27 mouse cellular contexts compared by ENCODE assay signal in the genomic region with DNA sequence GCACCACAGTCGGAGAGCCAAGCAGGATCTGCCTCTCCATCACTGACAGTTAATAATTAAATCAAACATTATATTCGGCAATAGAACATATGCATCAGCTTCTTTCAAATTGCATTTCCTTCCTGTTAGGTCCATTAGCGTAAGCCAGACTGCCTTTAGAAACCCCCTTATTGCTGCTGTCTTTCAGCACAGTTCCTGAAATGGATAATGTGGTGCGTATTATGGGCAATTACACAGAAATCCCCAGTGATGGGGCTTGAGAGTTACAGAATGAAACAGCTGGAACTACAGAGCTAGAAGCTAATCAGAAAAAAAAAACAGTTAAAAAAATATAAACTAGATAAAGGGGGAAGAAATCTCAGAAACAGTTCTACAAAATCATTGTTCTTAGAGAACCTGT.
A peak's percentile ranks its signal among the peaks of the same experiment; 100 is the strongest.
DNase-seq lines count a peak whose midpoint lies in the region; ATAC-seq and TF ChIP-seq lines count a peak whose summit lies in the region.
"Had no signal": no experiment of that assay in that cellular context is flagged by ENCODE, and none has a peak within 500 bp of the region (broad histone marks: within the 10 kb centered on the region; RNA-seq: fewer than 3 reads in every experiment).

No protein-coding gene starts in this region.

- H3K27me3 ChIP-seq in embryonic facial prominence, embryonic 11.5 days (ENCODE audit: control insufficient read depth, insufficient read depth, low read length): no peaks in the 10 kb centered on the region
- no peaks in the 10 kb centered on the region for H3K27me3 ChIP-seq in embryonic facial prominence, embryonic 10.5 days (replicated peaks; ENCODE audit: low read depth, poor library complexity, severe bottlenecking)
- no peaks in the 10 kb centered on the region for H3K27me3 ChIP-seq in lung, embryonic 14.5 days (ENCODE audit: insufficient read depth, low read length)
- no peaks in the 10 kb centered on the region for H3K27me3 ChIP-seq in neural tube, embryonic 14.5 days (ENCODE audit: control insufficient read depth, insufficient read depth, low read length)
- H3K27me3 ChIP-seq: limb, embryonic 15.5 days; liver, embryonic 13.5 days had no signal

- H3K27ac ChIP-seq in embryonic facial prominence, embryonic 11.5 days (replicated peaks; ENCODE audit: low read depth, low read length): no peak overlapping the region
- H3K27ac ChIP-seq in embryonic facial prominence, embryonic 10.5 days (replicated peaks): no peak overlapping the region
- no peak overlapping the region for H3K27ac ChIP-seq in lung, embryonic 14.5 days (ENCODE audit: low read depth)
- H3K27ac ChIP-seq in neural tube, embryonic 14.5 days (ENCODE audit: low read depth, low read length): no peak overlapping the region
- H3K27ac ChIP-seq: limb, embryonic 10.5 days; limb, embryonic 15.5 days; liver, embryonic 13.5 days had no signal

- H3K9ac ChIP-seq in embryonic facial prominence, embryonic 11.5 days (replicated peaks; ENCODE audit: low read length): no peak overlapping the region
- H3K9ac ChIP-seq in lung, embryonic 14.5 days: no peak overlapping the region
- no peak overlapping the region for H3K9ac ChIP-seq in neural tube, embryonic 14.5 days (replicated peaks; ENCODE audit: low read depth, low read length)
- H3K9ac ChIP-seq: limb, embryonic 15.5 days; liver, embryonic 13.5 days had no signal

- no peaks in the 10 kb centered on the region for H3K9me3 ChIP-seq in embryonic facial prominence, embryonic 11.5 days (replicated peaks; ENCODE audit: control insufficient read depth, low read length)
- no peaks in the 10 kb centered on the region for H3K9me3 ChIP-seq in embryonic facial prominence, embryonic 10.5 days
- no peaks in the 10 kb centered on the region for H3K9me3 ChIP-seq in lung, embryonic 14.5 days (ENCODE audit: low read depth, low read length)
- H3K9me3 ChIP-seq in neural tube, embryonic 14.5 days (ENCODE audit: control insufficient read depth, low read length): no peaks in the 10 kb centered on the region
- H3K9me3 ChIP-seq: limb, embryonic 10.5 days; limb, embryonic 15.5 days; liver, embryonic 13.5 days had no signal

- ATAC-seq in embryonic facial prominence, embryonic 11.5 days (replicated peaks; ENCODE audit: insufficient number of reproducible peaks, low FRiP score, low TSS enrichment, low read depth): no peak
- ATAC-seq in lung, embryonic 14.5 days (ENCODE audit: insufficient read depth): peak; percentile 41; the same call in 1 of the 2 replicates
- peak; percentile 63; the same call in 1 of the 2 replicates for ATAC-seq in neural tube, embryonic 14.5 days (ENCODE audit: low read depth)
- ATAC-seq: CD4-positive, CD25-positive, alpha-beta regulatory T cell, adult 4 months; intestine, postnatal 0 days had no signal

- DNase-seq in embryonic facial prominence, embryonic 11.5 days (ENCODE audit: low spot score): peak; percentile 67
- DNase-seq in embryonic facial prominence, embryonic 10.5 days (ENCODE audit: low spot score): no peak
- DNase-seq in lung, embryonic 14.5 days: peak; percentile 68
- DNase-seq in lung, postnatal 10 days: no peak
- no peak for DNase-seq in neural tube, embryonic 10.5 days (ENCODE audit: extremely low spot score, low spot score)
- DNase-seq in heart, postnatal 36 days: no peak
- no peak for DNase-seq in layer of hippocampus, adult 9-11 months
- DNase-seq: adrenal gland, adult 2 months; adrenal gland, postnatal 36 days; cerebellum, adult 2 months; cerebellum, postnatal 14 days; gastrocnemius, postnatal 14 days; heart, postnatal 14 days; kidney, adult 9 months; kidney, postnatal 10 days; liver, embryonic 13.5 days; lung, adult 18-20 months; lung, postnatal 36 days; right cerebral cortex, postnatal 25 days; spleen, adult 18-20 months; thymus, postnatal 25 days had no signal

- H3K4me2 ChIP-seq in embryonic facial prominence, embryonic 11.5 days (ENCODE audit: low read depth, low read length): no peak overlapping the region
- H3K4me2 ChIP-seq in lung, embryonic 14.5 days: no peak overlapping the region
- H3K4me2 ChIP-seq in neural tube, embryonic 14.5 days (ENCODE audit: low read depth, low read length): no peak overlapping the region
- H3K4me2 ChIP-seq: limb, embryonic 15.5 days; liver, embryonic 13.5 days; midbrain, embryonic 11.5 days had no signal

- WGBS in embryonic facial prominence, embryonic 11.5 days: 44% methylated on average over 4 of the region's 4 CpGs
- WGBS in embryonic facial prominence, embryonic 10.5 days: 57% methylated on average over 4 of the region's 4 CpGs
- WGBS in lung, embryonic 14.5 days: 35% methylated on average over 4 of the region's 4 CpGs
- WGBS in neural tube, embryonic 14.5 days: 40% methylated on average over 4 of the region's 4 CpGs

- H3K36me3 ChIP-seq in embryonic facial prominence, embryonic 11.5 days (replicated peaks; ENCODE audit: control insufficient read depth, insufficient read depth, low read depth, low read length): no peaks in the 10 kb centered on the region
- no peaks in the 10 kb centered on the region for H3K36me3 ChIP-seq in embryonic facial prominence, embryonic 10.5 days (replicated peaks)
- no peaks in the 10 kb centered on the region for H3K36me3 ChIP-seq in lung, embryonic 14.5 days (ENCODE audit: insufficient read depth)
- no peaks in the 10 kb centered on the region for H3K36me3 ChIP-seq in neural tube, embryonic 14.5 days (ENCODE audit: control insufficient read depth, insufficient read depth, low read length)
- H3K36me3 ChIP-seq: limb, embryonic 10.5 days; limb, embryonic 15.5 days; liver, embryonic 13.5 days had no signal

- no peak for TF ChIP-seq CTCF in lung, embryonic 14.5 days (IDR thresholded peaks at IDR 0.05; ENCODE audit: low read depth)

- intact Hi-C loops in heart, postnatal 36 days (cut with DNase I): no loop called here

- H3K4me1 ChIP-seq in embryonic facial prominence, embryonic 11.5 days (ENCODE audit: control insufficient read depth, insufficient read depth, low read length): no peaks in the 10 kb centered on the region
- H3K4me1 ChIP-seq in embryonic facial prominence, embryonic 10.5 days: peaks cover 3% of the 10 kb centered on the region; the same call in 1 of the 2 replicates
- 0 out of 2 replicates have a peak, but pooled peaks cover 6% of the 10 kb centered on the region for H3K4me1 ChIP-seq in lung, embryonic 14.5 days (ENCODE audit: insufficient read depth)
- no peaks in the 10 kb centered on the region; the same call in 1 of the 2 replicates for H3K4me1 ChIP-seq in neural tube, embryonic 14.5 days (ENCODE audit: control insufficient read depth, insufficient read depth, low read length)
- H3K4me1 ChIP-seq: limb, embryonic 10.5 days; limb, embryonic 15.5 days; liver, embryonic 13.5 days had no signal

- no peak overlapping the region for H3K4me3 ChIP-seq in embryonic facial prominence, embryonic 11.5 days (ENCODE audit: low read depth, low read length)
- H3K4me3 ChIP-seq in embryonic facial prominence, embryonic 10.5 days: no peak overlapping the region
- H3K4me3 ChIP-seq in lung, embryonic 14.5 days (ENCODE audit: low read depth, low read length): no peak overlapping the region
- no peak overlapping the region for H3K4me3 ChIP-seq in neural tube, embryonic 14.5 days (ENCODE audit: low read depth, low read length)
- H3K4me3 ChIP-seq: limb, embryonic 10.5 days; limb, embryonic 15.5 days; liver, embryonic 13.5 days had no signal

Comparison
In these comparisons a context has a peak if more than half of its experiments do, and no peak if none do; other contexts are left out.
1. DNase-seq: peak in embryonic facial prominence, embryonic 11.5 days (single experiment) and lung, embryonic 14.5 days (single experiment); none in embryonic facial prominence, embryonic 10.5 days (single experiment), lung, postnatal 10 days (single experiment), neural tube, embryonic 10.5 days (single experiment), heart, postnatal 36 days (0 of 2) and layer of hippocampus, adult 9-11 months (single experiment).